Mouse (Mus musculus): ENCODE results near the gene Gcnt4. TPM values are rescaled to one million over a fixed set of nuclear protein-coding genes. Genes with fewer than 3 reads are reported as not detected.

Gcnt4 gene
- polyA plus RNA-seq, 1 experiment from 2014 or later: 0.54 TPM

DNA sequence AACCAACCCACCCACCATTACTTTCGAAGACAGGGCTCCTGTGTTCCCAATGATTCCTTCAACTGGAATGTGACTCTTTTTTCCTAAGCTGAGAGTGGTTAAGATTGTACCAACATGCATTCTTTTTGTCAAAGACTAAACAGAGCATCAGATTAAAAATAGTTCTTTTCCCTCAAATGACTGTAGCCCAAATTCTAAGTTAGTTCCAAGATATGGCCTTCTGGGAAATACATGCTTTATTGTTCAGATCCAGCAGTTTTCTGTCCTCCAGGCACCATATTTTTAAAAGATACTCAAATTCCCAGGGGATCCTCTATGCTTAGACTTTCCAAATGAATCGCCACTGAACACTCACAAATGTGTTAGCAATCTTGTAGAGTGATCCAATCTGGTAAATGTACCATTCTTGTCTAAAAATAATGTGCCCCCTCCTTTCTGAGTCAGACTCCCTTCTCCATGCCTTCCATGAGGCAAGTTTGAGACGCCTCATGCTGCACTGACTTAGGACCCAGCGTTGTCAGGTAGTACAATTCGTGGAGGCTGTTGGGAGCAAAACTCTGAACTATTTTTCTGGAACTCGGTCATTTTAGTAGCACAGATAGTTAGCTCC lies 52.6 kb downstream of the Gcnt4 start:
- WGBS (ENCODE audit: insufficient replicate concordance): 68% methylated on average over 6 of the region's 6 CpGs
- H3K27ac ChIP-seq: no peak overlapping the region
- DNase-seq (no peak), ATAC-seq (ENCODE audit: low read depth) (no peak)
- H3K9me3 ChIP-seq (replicated peaks): no peaks in the 10 kb centered on the region
- H3K9ac ChIP-seq: no peak overlapping the region
- H3K4me3 ChIP-seq (replicated peaks): no peak overlapping the region
- peaks cover 16% of the 10 kb centered on the region for H3K4me1 ChIP-seq (replicated peaks)
- H3K36me3 ChIP-seq: no peaks in the 10 kb centered on the region
- H3K27me3 ChIP-seq: no peaks in the 10 kb centered on the region; the same call in 1 of the 2 replicates
- no peak overlapping the region for H3K4me2 ChIP-seq

DNA sequence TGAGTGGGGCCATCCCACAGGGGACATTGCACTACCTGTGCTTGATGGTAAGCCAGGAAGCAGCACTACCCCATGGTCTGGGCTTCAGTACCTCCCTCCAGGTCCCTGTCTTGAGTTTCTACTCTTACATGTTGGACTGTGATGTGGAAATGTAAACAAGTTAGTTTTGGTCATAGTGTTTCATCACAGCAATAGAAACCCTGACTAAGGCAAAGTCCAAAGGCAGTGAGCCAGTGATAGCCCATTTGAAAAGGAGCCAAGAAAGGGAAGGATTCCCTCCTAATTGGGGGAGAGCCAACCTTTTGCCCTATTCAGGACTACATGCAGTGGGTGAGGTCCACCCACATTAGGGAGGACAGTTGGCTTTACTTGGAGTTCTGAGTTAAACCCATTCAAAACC lies 56.1 kb downstream of the Gcnt4 start:
- no peak for ATAC-seq (ENCODE audit: low read depth)
- Histone ChIP-seq H3K36me3 (no peaks in the 10 kb centered on the region), H3K9me3 (replicated peaks) (no peaks in the 10 kb centered on the region)

DNA sequence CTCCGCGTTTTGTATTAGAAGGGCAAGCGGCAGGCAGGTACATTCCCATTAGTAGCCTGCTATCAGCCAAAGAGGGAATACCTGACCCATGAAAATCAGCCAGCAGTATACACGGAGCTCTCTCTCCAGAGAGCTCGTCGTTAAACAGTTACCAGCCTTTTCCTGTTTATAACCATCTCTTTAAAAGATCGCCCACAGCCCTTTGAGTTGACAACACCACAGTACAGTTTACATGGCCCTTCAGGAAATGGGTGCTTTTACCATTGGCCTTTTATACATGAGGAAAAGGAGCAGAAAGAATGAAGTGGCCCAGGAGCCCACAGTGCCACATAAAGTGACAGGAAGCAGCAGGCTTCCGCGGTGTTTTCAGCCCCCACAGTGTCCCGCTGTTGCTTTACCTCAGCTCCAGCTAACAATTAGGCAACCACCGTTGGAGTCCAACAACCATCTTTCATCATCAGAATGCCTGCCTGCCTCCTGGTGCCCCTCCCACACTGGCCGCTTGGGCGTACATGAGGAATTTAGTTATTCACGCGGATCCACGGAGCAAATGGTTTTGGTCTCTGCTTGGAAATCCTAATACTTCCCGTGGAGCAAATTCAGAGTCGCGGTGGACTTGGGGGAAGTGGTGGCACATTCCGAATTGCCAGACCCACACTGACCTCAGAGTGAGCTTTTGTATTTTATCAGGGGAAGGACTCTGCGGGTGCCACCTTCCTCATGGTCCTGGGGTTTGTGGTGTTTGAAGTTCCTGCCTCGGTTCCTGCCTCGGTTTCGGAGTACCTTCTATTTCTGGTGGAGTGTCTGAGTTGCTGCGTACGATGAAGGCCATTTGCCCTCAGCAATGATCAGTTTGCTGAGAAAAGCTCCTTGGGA lies 59.0 kb downstream of the Gcnt4 start:
- peak; percentile 67 for ATAC-seq (ENCODE audit: low read depth)
- peaks cover 38% of the 10 kb centered on the region for H3K4me1 ChIP-seq (replicated peaks)
- H3K36me3 ChIP-seq: no peaks in the 10 kb centered on the region
- peak overlapping the region; percentile 84 for H3K27ac ChIP-seq
- no peaks in the 10 kb centered on the region for H3K9me3 ChIP-seq (replicated peaks)
- peaks cover 46% of the 10 kb centered on the region for H3K27me3 ChIP-seq
- H3K4me2 ChIP-seq: peak overlapping the region; percentile 51
- H3K4me3 ChIP-seq (replicated peaks): peak overlapping the region; percentile 22
- WGBS (ENCODE audit: insufficient replicate concordance): 8% methylated on average over 26 of the region's 26 CpGs
- peak overlapping the region; percentile 22; the same call in 1 of the 2 replicates for H3K9ac ChIP-seq
- DNase-seq: no peak

More for the DNA sequence above, 56.1 kb downstream of the Gcnt4 start:
- H3K4me1 ChIP-seq (replicated peaks): peaks cover 31% of the 10 kb centered on the region
- H3K4me2 ChIP-seq: no peak overlapping the region
- H3K4me3 ChIP-seq (replicated peaks): no peak overlapping the region
- H3K9ac ChIP-seq: no peak overlapping the region
- no peak for DNase-seq
- peaks cover 29% of the 10 kb centered on the region for H3K27me3 ChIP-seq
- H3K27ac ChIP-seq: no peak overlapping the region

DNA sequence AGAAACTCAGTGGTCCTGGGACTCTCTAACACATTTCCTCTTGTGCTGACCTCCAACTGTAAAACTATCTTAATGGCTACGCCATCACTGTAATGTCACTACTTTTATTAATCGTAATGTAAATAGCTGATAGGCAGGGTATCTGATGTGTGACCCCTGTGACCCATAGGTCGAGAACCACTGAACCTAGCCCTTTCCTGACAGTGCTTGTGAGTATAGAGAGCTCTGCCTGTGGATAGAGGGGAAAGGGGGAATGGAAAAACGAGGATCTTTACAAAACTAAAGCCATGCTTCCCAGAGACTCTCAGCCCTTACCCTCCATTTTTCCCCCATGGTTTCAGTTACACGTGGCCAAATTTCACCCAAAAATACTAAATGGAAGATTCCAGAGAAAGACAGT lies 60.2 kb downstream of the Gcnt4 start:
- no peak overlapping the region for H3K4me3 ChIP-seq (replicated peaks)
- WGBS (ENCODE audit: insufficient replicate concordance): 51% methylated on average over 5 of the region's 5 CpGs
- DNase-seq (no peak), ATAC-seq (ENCODE audit: low read depth) (no peak)
- H3K4me2 ChIP-seq: no peak overlapping the region
- 0 out of 2 replicates have a peak overlapping the region, but pooled peaks have one; percentile 84 for H3K27ac ChIP-seq
- no peaks in the 10 kb centered on the region for H3K36me3 ChIP-seq
- no peak overlapping the region for H3K9ac ChIP-seq
- no peaks in the 10 kb centered on the region for H3K9me3 ChIP-seq (replicated peaks)
- H3K27me3 ChIP-seq: peaks cover 47% of the 10 kb centered on the region
- peaks cover 50% of the 10 kb centered on the region for H3K4me1 ChIP-seq (replicated peaks)

DNA sequence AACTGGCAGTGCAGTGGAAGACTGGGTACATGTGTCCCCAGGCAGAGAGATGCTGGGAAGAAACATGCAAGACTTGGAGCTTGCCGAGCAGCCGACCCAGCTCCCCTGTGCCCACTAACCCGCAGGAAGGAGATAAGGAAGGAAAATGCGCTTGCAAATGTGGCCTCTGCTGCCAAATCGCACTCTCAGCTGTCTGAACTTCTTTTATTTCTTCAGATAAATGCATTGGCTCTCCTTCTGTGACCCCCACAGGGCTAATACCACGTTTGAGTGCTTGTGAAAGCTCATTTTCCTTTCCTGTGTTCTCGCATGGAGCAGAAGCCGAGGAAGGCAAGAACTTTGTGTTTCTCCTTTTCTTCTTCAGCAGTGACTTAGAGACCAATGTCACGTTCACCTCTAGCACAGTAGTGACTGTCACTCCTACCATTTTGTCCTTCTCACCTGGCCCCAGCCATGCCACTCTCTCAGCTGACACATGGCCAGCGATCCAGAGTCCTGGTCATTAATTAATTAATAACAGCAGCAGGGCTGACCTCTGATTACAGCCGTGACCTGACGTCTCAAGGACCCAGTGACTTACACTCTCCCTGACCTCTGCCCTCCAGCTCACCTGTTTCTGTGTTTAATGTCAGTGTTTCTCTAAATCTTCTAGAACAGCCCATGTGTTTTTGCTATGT lies 61.2 kb downstream of the Gcnt4 start:
- H3K9me3 ChIP-seq (replicated peaks): no peaks in the 10 kb centered on the region
- ATAC-seq (ENCODE audit: low read depth): no peak
- 19% methylated on average over 12 of the region's 12 CpGs for WGBS (ENCODE audit: insufficient replicate concordance)
- no peak for DNase-seq
- H3K36me3 ChIP-seq: no peaks in the 10 kb centered on the region
- no peak overlapping the region for H3K4me3 ChIP-seq (replicated peaks)
- 0 out of 2 replicates have a peak overlapping the region, but pooled peaks have one; percentile 3 for H3K9ac ChIP-seq
- peaks cover 47% of the 10 kb centered on the region for H3K27me3 ChIP-seq
- no peak overlapping the region for H3K27ac ChIP-seq
- H3K4me1 ChIP-seq (replicated peaks): peaks cover 54% of the 10 kb centered on the region
- H3K4me2 ChIP-seq: 0 out of 2 replicates have a peak overlapping the region, but pooled peaks have one; percentile 6

DNA sequence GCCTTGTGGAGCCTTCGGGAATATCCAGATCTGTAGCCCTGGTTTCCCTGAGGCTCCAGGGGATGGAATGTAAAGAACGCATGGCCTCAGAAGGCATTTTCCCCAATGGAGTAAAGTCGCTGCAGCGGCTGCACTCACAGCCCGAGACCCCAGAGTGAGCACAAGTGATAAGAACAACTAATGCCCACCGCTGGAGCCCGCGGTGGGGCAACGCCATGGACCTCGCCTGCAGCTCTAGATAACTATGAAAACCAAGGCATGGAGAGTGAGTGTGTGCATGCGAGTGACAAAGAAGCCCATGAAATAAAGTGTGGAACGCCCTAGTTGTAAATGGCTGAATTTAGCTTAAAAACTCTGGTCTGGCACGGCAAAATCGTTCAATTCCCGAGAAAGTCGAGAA lies 64.6 kb downstream of the Gcnt4 start:
- no peak overlapping the region for H3K9ac ChIP-seq

DNA sequence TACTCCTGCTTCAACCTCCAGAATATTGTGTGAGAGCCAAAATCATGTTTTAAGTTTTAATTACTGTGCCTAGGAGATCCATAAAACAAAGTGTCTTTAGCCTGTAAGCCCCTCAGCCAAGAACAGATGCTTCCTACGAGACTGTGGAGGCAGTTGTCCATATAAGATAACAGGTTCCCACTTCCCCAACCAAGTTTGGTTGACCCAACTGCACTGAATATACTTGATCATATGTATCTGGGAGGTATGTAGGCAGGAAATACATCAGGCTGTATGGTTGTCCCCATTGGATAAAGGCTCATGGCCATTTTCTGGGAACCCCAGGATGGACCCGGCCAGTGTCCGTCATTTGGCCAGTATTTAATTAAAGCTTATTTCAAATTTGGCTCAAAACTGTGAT lies 65.6 kb downstream of the Gcnt4 start:
- H3K27me3 ChIP-seq: peaks cover 23% of the 10 kb centered on the region
- 60% methylated on average over 3 of the region's 3 CpGs for WGBS (ENCODE audit: insufficient replicate concordance)
- peaks cover 32% of the 10 kb centered on the region for H3K4me1 ChIP-seq (replicated peaks)
- ATAC-seq (ENCODE audit: low read depth) (no peak), DNase-seq (no peak)
- no peak overlapping the region for H3K9ac ChIP-seq
- H3K4me2 ChIP-seq: no peak overlapping the region
- H3K9me3 ChIP-seq (replicated peaks): no peaks in the 10 kb centered on the region
- H3K4me3 ChIP-seq (replicated peaks): no peak overlapping the region
- no peaks in the 10 kb centered on the region for H3K36me3 ChIP-seq
- no peak overlapping the region for H3K27ac ChIP-seq

More for the DNA sequence above, 64.6 kb downstream of the Gcnt4 start:
- H3K9me3 ChIP-seq (replicated peaks): no peaks in the 10 kb centered on the region
- 50% methylated on average over 16 of the region's 16 CpGs for WGBS (ENCODE audit: insufficient replicate concordance)
- H3K27me3 ChIP-seq: peaks cover 32% of the 10 kb centered on the region
- H3K4me3 ChIP-seq (replicated peaks): no peak overlapping the region
- DNase-seq (no peak), ATAC-seq (ENCODE audit: low read depth) (peak; percentile 72)
- 0 out of 2 replicates have a peak overlapping the region, but pooled peaks have one; percentile 13 for H3K4me2 ChIP-seq
- no peak overlapping the region for H3K27ac ChIP-seq
- no peaks in the 10 kb centered on the region for H3K36me3 ChIP-seq
- peaks cover 38% of the 10 kb centered on the region for H3K4me1 ChIP-seq (replicated peaks)

DNA sequence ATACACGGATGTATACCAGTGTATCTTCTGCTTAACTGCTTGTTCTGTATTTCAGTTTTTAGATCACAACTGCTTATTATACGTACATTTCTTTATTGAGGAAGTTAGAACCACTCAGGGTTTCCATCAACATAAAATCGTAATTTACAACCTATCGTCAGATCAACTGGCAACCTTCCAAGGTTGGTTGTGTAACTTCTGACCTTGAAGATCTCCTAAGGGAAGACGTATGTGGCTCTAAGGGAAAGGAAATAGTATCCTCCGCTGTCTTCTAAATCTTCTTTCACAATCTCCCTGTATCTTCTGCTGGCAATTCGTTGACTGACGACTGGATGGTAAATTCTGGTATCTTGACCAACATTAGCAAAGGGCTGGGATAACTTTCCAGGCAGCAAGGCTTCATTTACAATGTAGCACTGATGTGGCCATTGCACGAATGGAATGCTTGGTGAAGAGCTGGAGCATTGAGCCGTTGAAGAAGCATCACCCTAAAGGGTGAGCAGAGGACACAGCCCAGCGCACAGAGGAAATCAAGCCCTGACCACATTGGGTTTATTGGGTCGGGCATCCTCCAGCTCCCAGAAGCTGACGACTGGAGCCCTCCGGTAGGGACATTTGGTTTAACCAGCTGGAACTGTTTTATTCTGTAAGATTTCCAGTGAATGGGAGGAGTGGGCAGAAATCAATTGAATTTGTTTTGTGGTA lies 66.2 kb downstream of the Gcnt4 start:
- Histone ChIP-seq H3K4me1 (replicated peaks) (peaks cover 26% of the 10 kb centered on the region), H3K27me3 (peaks cover 16% of the 10 kb centered on the region), H3K9ac (no peak overlapping the region), H3K4me3 (replicated peaks) (no peak overlapping the region), H3K4me2 (no peak overlapping the region), H3K27ac (no peak overlapping the region), H3K9me3 (replicated peaks) (no peaks in the 10 kb centered on the region), H3K36me3 (no peaks in the 10 kb centered on the region)
- DNase-seq (no peak), ATAC-seq (ENCODE audit: low read depth) (no peak)
- WGBS (ENCODE audit: insufficient replicate concordance): 62% methylated on average over 14 of the region's 14 CpGs

DNA sequence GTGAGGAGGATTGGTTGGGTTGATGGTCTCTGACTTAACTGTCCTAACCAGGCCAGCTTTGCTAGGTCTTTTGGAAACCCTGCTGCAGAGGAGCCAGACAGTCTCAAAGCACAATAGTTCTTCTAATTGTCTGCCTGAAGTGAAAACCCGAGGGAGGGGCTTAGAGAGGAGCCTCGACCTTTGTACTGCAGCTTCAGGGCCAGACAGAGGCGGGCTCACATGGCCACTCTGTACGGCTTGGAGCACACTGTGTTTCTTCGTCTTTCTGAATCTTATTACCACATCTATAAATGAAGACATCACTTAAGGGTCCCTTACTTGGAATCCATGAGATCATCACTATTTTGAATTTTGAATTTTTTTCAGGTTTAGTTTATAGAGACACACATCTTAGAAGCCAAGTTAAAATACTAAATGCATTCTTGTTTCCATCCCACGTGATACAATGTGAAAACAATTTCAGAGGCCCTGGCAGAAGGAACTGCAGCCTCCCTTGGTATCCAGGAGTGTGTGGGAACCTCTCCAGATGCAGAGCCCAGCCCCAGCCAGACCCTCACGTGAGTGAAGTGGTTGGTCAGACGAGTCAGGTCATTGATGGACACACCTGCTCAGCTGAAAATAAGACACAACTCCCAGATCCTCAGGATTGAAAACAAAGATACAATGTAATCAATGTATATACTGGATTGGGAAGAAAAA lies 69.0 kb downstream of the Gcnt4 start:
- Histone ChIP-seq H3K4me3 (replicated peaks) (no peak overlapping the region), H3K27ac (no peak overlapping the region), H3K27me3 (0 out of 2 replicates have a peak, but pooled peaks cover 2% of the 10 kb centered on the region), H3K9me3 (replicated peaks) (no peaks in the 10 kb centered on the region), H3K36me3 (no peaks in the 10 kb centered on the region), H3K4me2 (no peak overlapping the region), H3K4me1 (replicated peaks) (peaks cover 19% of the 10 kb centered on the region), H3K9ac (no peak overlapping the region)
- no peak for DNase-seq
- no peak for ATAC-seq (ENCODE audit: low read depth)
- WGBS (ENCODE audit: insufficient replicate concordance): 40% methylated on average over 8 of the region's 8 CpGs

DNA sequence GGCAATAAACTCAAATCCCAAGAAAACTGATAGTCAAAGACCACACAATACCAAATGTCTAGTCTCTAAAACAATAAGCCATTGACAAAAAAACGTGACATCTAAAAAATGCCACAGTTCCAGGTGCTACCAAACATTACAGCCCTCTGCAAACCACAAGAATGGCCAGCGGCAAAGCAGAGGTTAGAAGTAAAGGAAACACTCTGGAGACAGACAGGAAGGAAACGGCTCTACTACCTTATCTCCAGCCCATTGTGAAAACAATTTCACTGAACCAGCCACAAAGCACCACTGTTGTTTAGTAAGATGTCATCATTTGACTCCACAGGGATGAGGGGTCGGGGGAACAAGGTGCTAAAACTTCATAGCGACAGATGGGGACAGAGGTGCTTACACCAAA lies 70.8 kb downstream of the Gcnt4 start:
- Histone ChIP-seq H3K9me3 (replicated peaks) (no peaks in the 10 kb centered on the region), H3K27me3 (no peaks in the 10 kb centered on the region), H3K4me1 (replicated peaks) (0 out of 2 replicates have a peak, but pooled peaks cover 4% of the 10 kb centered on the region), H3K27ac (no peak overlapping the region), H3K4me2 (no peak overlapping the region), H3K4me3 (replicated peaks) (no peak overlapping the region), H3K9ac (no peak overlapping the region), H3K36me3 (no peaks in the 10 kb centered on the region)
- 12% methylated on average over 5 of the region's 5 CpGs for WGBS (ENCODE audit: insufficient replicate concordance)
- ATAC-seq (ENCODE audit: low read depth) (no peak), DNase-seq (no peak)
